Mouse (Mus musculus): ENCODE measurements around the gene Etaa1. TPM values are rescaled to one million over a fixed set of nuclear protein-coding genes. Genes with fewer than 3 reads are reported as not detected.
"Not testable (repeated sequence)": the region's sequence is repeated elsewhere in the genome, so short reads cannot be mapped to it uniquely, and the experiment has no call there.

Etaa1 gene
- polyA plus RNA-seq, 1 experiment = 9.9 TPM

DNA sequence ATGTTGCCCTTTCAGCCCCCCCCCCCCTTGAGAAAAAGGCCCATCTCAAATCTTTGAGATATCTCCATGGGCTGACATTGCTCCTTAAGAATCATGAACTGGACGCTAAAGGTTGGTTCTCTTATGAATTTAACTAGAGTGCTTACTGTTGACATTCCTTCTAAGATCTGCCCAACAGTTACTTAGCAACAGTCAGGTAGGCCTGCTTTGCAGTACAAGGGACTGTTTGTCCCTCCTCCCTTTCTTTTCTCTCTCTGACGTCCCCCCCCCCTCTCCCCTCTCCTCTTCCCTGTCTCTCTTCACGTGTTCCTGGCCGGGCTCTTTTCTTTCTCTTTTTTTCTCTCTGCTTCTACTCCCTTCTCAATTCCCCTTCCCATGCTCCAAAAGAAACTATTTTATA, 35.8 kb downstream of the Etaa1 start:
- no peak for TF ChIP-seq POLR2A (IDR thresholded peaks at IDR 0.05; ENCODE audit: low read depth, low read length)
- no peak for TF ChIP-seq CTCF (IDR thresholded peaks at IDR 0.05; ENCODE audit: borderline replicate concordance, insufficient read depth, low read length)

DNA sequence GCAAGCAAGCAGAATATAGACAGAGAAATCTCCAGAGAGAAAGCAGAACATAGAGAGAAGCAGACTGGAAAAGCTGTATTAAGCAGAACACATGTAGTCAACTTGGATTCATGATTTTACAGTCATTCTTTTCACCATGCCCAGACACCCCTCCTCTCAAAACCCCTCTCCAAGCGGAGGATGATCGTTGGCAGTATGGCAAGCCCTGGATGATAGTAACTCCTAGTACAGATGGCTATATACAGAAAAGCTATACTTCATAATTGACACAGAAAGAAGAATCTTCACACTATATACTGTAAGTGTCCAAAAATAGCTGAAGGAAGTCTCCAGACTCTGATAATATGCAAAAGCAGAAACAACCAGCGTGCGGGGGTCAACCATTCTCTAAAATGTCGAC, 36.6 kb downstream of the Etaa1 start:
- Histone ChIP-seq H3K27ac (ENCODE audit: insufficient read depth, low read length) (no peak overlapping the region), H3K4me3 (ENCODE audit: insufficient read depth, low read length) (no peak overlapping the region), H3K4me1 (ENCODE audit: control insufficient read depth, insufficient read depth, low read length) (no peaks in the 10 kb centered on the region)
- TF ChIP-seq CTCF (IDR thresholded peaks at IDR 0.05; ENCODE audit: borderline replicate concordance, insufficient read depth, low read length) (no peak), POLR2A (IDR thresholded peaks at IDR 0.05; ENCODE audit: low read depth, low read length) (no peak)

More for the DNA sequence above, 35.8 kb downstream of the Etaa1 start:
- H3K27ac ChIP-seq (ENCODE audit: insufficient read depth, low read length) = no peak overlapping the region
- H3K4me1 ChIP-seq (ENCODE audit: control insufficient read depth, insufficient read depth, low read length) = no peaks in the 10 kb centered on the region
- no peak overlapping the region for H3K4me3 ChIP-seq (ENCODE audit: insufficient read depth, low read length)

DNA sequence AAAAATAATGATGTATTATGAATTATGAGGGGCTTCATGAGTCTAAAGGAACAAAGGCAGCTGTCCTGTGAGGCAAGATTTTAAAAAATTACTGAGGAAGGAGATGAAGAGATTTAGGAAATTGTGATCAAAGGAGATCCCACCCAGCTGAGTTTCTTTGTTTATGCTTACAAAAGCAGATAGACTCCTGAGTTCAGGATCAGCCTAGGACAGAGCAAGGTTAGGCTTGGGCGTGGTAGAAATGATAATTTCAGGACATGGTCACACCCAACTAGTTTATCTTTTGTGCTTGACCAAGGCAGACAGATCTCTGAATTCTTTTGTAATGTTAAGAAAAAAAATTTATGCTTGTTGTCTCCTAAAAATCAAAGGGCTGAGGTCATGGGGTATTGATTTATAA, 37.2 kb downstream of the Etaa1 start:
- H3K27ac ChIP-seq (ENCODE audit: insufficient read depth, low read length) = no peak overlapping the region
- no peak overlapping the region for H3K4me3 ChIP-seq (ENCODE audit: insufficient read depth, low read length)
- TF ChIP-seq POLR2A (IDR thresholded peaks at IDR 0.05; ENCODE audit: low read depth, low read length) = no peak
- TF ChIP-seq CTCF (IDR thresholded peaks at IDR 0.05; ENCODE audit: borderline replicate concordance, insufficient read depth, low read length) = no peak
- no peaks in the 10 kb centered on the region for H3K4me1 ChIP-seq (ENCODE audit: control insufficient read depth, insufficient read depth, low read length)

DNA sequence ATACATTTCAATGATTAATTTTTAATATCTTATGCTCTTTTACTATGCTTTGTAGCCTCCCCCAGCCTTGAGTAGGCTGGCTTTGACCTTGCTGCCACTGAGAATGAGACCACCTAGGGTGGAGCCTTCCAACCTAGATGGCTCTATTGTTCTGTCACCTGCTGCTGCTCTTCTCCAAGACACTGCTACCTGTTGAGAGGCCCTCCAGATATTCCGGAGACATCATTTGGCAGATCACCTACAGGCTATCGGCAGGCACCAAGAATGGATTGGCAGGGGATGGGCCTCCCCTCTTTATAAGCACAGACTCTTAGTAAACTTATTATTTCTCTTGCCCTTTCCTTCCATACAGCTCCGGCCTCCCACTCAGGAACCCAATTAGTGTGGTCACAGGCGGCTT, 52.7 kb downstream of the Etaa1 start:
- H3K27ac ChIP-seq (ENCODE audit: insufficient read depth, low read length); H3K4me1 ChIP-seq (ENCODE audit: control insufficient read depth, insufficient read depth, low read length); H3K4me3 ChIP-seq (ENCODE audit: insufficient read depth, low read length): not testable (repeated sequence)
